Mouse (Mus musculus): ENCODE data around the gene Ptges2. TPM values are rescaled to one million over a fixed set of nuclear protein-coding genes. Genes with fewer than 3 reads are reported as not detected.

Gene Ptges2
- polyA plus RNA-seq, 2 experiments from 2014 or later, result 0.34 to 0.50 TPM

DNA sequence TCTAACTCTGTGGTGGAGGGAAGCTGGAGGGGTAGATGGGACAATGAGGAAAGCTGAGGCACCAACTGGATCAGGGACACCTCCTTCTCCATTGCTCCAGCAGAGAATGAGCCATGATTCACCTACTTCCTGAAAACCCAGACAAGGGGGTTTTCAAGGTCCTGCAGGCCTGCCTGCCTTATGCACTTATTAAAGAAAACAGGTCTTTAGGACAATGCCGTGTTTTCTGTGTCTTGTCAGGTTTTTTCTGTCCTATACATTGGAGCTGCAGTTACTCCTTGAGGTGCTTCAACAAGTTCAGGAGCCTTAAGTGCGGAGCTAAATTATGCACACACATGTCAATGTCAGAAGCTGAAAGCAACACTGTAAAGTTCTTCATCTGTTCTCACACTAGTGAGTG, 45.9 kb downstream of the Ptges2 start:
- no peak for ATAC-seq

- no peak for ATAC-seq
Observed at GRCm38 (mm10) chr2:32445535-32445934, 49.8 kb downstream of the Ptges2 start.

DNA sequence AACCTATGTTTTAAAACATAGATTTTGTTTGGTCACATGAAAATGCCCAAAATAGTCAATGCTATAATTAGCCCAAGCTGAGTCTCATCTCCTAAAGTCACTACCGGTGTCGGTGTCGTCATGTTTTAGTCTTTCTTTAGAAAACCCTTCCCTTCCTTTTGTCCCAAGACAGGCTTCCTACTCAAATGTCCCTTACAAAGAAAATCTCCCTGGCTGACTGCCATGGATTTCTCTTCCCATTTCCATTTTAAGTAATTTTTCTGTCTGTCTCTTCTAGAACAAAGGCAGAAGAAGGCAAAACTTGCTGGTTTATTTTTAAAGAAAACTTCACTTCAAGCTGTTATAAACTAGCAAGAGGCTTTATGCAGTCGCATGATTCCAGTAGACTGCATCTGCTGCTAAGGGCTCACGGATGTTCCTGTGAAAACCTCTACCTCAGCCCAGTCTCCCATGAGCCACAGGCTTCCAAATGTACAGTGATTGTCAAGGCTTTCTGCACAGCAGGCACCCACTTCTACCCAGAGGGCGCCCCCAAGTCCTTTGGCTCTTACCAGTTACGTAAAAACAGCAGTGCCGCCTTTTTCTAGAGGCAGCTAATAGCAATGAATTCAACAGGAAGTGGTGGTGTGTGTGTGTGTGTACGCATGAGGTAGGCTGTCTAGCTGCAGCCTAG, 51.7 kb downstream of the Ptges2 start:
- peak; percentile 52 for ATAC-seq

DNA sequence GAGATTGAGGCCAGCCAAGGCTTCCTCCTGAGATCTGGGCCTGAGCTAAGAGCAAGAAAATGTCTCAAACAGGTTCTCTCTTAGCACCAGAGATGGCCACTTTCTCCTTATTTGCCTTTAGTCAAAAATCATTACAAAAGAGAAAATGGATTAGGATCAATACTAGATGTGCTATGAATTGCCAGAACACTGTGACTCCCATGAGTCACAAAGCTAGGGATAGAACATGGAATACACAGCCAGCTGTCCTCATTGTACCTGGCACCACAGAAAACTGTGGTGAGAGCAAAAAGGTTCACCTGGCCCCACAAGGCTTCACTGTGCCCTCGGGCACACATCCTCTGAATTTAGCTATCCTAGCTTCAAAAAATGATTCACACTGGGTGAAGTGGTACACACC, 52.8 kb downstream of the Ptges2 start:
- ATAC-seq, result no peak

DNA sequence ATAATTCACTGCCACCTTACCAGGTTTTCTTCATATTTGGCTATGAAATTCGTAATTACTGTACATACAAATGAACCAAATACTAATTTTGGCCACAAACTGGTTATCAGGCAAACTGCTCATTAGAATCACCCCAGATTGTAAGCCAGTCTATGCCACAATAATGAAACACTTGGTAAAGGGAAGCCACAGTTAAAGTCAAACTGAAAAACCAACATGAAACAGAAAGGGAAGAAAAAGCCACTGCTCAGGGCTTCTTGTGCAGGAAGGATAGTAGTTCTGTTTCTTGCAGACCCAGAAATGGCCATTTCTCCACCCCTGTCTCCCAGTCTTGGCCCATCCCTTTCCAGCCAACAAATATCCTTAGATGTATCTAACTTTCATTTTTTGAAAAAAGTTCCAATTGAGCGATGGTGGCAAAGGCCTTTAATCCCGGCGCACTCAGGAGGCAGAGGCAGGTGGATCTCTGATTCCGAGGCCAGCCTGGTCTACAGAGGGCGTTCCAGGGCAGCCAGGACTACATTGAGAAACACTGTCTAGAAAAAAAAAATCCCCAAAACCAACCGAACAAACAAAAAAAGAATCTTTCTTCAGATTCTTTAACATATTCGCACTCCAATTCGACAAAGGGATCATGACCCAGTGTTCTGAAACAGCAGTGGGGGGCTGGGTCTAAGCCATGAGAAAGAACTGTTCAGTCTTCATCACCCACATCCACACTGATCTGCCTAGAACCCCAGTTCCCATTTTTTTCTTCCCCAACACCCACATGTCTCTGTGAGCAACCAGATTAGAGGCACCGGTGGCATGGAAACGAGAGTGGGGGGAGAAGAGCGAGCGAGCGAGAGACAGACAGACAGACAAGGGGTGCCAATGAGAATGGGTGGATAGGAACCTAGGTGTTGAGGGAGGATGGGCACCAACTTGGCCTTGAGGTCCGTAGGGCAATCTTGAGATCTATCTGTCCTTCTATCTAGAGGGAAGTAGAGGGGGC, 54.4 kb downstream of the Ptges2 start, which contains the start of gene Naif1:
Gene Naif1, plus strand, starts transcription at position 697 of the 994 bp plus-strand sequence.
- ATAC-seq, result no peak

- ATAC-seq, result peak; percentile 67
Observed at GRCm38 (mm10) chr2:32450881-32451844, 55.5 kb downstream of the Ptges2 start, which contains the start of gene Slc25a25. Slc25a25 (minus strand) TSS chr2:32451445.

DNA sequence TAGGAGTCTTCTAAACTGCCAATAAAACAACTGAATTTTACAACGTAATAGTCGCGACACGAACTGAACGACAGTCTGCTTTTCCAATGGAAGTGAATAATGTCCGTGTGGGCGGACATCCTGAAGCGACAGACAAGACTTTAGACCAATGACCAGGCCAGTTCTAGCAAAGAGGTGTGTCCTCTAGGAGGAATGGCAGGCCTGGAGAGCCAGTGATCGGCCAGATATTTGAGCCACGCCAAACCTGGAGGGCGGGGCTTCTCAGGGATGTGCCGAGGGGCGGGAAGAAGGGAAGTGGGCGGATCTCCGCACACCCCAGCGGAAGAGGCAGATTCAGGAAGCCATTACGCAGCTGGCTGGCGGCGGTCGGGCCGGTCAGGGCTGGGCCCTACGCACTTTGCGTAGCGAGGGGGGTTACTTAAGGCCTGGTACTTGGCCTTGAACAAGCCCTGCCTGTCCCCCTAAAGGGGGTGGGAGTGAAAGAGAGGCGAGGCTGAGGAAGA, 56.2 kb downstream of the Ptges2 start:
- peak; percentile 79 for ATAC-seq

DNA sequence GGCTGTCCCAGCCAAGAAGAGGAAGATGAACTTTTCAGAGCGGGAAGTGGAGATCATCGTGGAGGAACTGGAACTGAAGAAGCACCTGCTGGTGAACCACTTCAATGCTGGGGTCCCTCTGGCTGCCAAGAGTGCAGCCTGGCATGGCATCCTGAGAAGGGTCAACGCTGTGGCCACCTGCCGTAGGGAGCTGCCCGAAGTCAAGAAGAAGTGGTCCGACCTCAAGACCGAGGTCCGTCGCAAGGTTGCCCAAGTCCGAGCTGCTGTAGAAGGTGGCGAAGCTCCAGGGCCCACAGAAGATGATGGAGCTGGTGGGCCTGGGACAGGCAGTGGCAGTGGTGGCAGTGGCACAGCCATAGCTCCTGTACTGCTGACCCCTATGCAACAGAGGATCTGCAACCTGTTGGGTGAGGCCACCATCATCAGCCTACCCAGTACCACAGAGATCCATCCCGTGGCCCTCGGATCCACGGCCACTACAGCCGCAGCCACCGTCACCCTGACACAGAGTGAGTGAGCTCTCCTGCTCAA, 56.8 kb downstream of the Ptges2 start:
- ATAC-seq, result no peak

DNA sequence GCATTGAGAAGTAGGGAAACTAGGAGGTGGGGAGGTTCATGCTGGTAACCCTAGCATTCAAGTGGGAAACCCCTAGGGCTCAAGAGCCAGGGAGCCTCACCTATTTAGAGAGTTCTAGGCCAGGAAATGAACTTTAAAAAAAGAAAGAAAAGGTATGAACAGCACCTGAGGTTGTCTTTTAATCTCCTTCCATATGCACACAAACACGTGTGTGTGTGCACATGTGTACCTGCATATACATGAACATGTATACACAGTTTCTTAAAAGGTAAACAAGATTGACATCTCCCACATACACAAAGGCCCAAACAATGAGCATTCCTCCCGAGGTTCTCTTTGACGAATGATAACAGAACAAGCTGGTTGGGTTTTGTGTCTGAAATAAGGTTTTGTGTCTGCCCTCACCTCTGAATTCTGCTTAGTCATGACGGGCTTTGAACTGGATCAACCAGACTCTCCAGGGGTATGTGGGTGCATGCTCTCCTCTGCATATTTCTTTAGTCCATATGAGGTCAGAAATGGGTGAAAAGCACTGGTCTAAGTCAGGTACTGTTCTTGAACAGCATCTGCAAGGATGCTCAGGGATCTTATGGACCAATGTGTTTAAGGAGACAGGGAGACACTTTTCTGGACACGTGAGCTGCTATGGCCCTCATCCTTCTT, 58.1 kb downstream of the Ptges2 start:
- ATAC-seq, result no peak

DNA sequence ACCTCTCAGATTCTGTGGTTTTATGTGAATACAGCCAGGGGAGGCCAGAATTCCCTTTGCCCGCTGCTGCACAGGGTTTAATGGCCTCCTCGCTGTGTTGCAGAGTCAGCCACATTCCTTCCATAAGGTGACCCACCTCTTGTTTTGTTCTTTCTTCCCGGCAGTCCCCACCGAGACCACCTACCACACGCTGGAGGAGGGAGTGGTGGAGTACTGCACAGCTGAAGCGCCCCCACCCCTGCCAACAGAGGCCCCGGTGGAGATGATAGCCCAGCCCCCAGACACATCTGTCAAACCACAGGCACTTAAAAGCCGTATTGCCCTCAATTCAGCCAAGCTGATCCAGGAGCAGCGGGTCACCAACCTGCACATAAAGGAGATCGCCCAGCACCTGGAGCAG, 58.9 kb downstream of the Ptges2 start:
- no peak for ATAC-seq

- ATAC-seq, result no peak
Observed at GRCm38 (mm10) chr2:32455101-32455500, 59.4 kb downstream of the Ptges2 start.

Other genes with a start within 250 kb of the Ptges2 start
- gene Prrc2b, start 244.8 kb upstream of the Ptges2 start, polyA plus RNA-seq (2017; shearing (Covaris generic)), result 10 to 100 TPM; 31.7 to 32.9 TPM
- gene Pomt1, start 159.3 kb upstream of the Ptges2 start, polyA plus RNA-seq (2017; shearing (Covaris generic)), result 1 to 10 TPM; 6.5 to 7.9 TPM
- 10 to 100 TPM; 33.3 to 42.0 TPM for gene Uck1, start 135.7 kb upstream of the Ptges2 start, polyA plus RNA-seq (2017; shearing (Covaris generic))
- 10 to 100 TPM; 18.1 to 21.3 TPM for gene Golga2, start 108.5 kb upstream of the Ptges2 start, polyA plus RNA-seq (2017; shearing (Covaris generic))
- 100 to 1,000 TPM; 162 to 183 TPM for gene Swi5, start 107.8 kb upstream of the Ptges2 start, polyA plus RNA-seq (2017; shearing (Covaris generic))
- 100 to 1,000 TPM in 1 of 2 experiments, 10 to 100 TPM in 1; 58.7 to 103 TPM for gene Ciz1, start 43.6 kb upstream of the Ptges2 start, polyA plus RNA-seq (2017; shearing (Covaris generic))
- gene Dnm1, start 42.6 kb upstream of the Ptges2 start, polyA plus RNA-seq (2017; shearing (Covaris generic)), result not detected
- gene 1110008P14Rik, start 14.0 kb upstream of the Ptges2 start, polyA plus RNA-seq (2017; shearing (Covaris generic)), result 10 to 100 TPM; 46.6 to 52.9 TPM
- gene Lcn2, start 7.6 kb upstream of the Ptges2 start, polyA plus RNA-seq (2017; shearing (Covaris generic)), result not detected
- gene Naif1, start 54.6 kb downstream of the Ptges2 start, polyA plus RNA-seq (2017; shearing (Covaris generic)), result 1 to 10 TPM; 5.5 to 7.1 TPM
- gene Slc25a25, start 55.5 kb downstream of the Ptges2 start, polyA plus RNA-seq (2017; shearing (Covaris generic)), result 1 to 10 TPM; 4.7 to 6.7 TPM
- 10 to 100 TPM; 50.6 to 55.5 TPM for gene Fam102a, start 139.4 kb downstream of the Ptges2 start, polyA plus RNA-seq (2017; shearing (Covaris generic))
- 100 to 1,000 TPM; 131 to 166 TPM for gene Dpm2, start 175.0 kb downstream of the Ptges2 start, polyA plus RNA-seq (2017; shearing (Covaris generic))
- not detected for gene Pip5kl1, start 178.9 kb downstream of the Ptges2 start, polyA plus RNA-seq (2017; shearing (Covaris generic))
- gene 9430097D07Rik, start 179.8 kb downstream of the Ptges2 start, polyA plus RNA-seq (2017; shearing (Covaris generic)), result not detected
- 10 to 100 TPM; 25.2 to 38.6 TPM for gene St6galnac4, start 191.2 kb downstream of the Ptges2 start, polyA plus RNA-seq (2017; shearing (Covaris generic))
- gene St6galnac6, start 203.8 kb downstream of the Ptges2 start, polyA plus RNA-seq (2017; shearing (Covaris generic)), result 1 to 10 TPM; 3.1 to 4.7 TPM
- not detected for gene Ak1, start 225.9 kb downstream of the Ptges2 start, polyA plus RNA-seq (2017; shearing (Covaris generic))

All from CD4-positive, CD25-positive, alpha-beta regulatory T cell, adult 4 months (primary cell).